Mouse (Mus musculus) spleen, adult 2 months (tissue): ENCODE results near the gene Efl1.

Source experiments
- CTCF ChIP-seq: fragments of 200-500 bp; IDR thresholded peaks from 2 replicates; pipeline ENCODE4 v1.5.1; 2011; ENCODE audit warnings: mild to moderate bottlenecking, inconsistent platforms; ENCODE audit not compliant: insufficient read depth, insufficient read length, insufficient replicate concordance; ENCODE audit errors: extremely low read depth
- POLR2A ChIP-seq: fragments of 200-500 bp; IDR thresholded peaks from 2 replicates; pipeline ENCODE4 v1.6.1; 2011; ENCODE audit warnings: low read depth, low read length, inconsistent platforms

DNA sequence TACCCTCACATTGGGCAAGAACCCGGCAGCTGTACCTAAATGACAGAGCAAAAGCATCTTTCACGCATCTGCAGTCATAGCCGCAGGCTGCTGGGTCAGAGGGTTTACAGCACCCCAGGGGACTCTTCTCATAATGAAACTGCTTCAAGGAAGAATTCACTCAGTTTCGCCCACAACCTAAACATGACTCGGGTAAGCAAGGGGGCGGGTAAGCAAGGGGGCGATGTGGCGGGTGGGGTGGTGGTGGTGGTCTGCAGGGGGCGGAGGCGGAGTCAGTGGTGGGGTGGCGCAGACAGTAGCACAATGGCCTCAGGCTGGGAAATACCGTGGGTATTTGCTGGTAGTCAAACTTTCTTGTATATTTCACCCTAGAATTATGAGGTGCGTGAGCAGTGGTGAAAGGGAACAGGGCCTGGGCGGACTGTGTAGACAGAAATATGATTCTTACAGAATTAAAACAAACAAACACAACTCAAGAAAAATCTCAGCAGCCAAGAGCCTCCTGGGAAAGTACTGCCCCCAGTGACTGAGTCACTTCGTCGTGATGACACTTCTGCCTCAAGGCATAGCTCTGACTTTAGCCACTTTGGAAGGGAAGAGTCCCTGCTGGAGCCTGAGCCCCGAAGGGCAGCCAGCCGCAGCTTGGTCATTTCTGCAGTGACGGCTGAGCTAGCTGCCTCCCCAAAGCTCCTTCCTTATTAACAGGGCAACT, 162.9 kb downstream of the Efl1 start:
- TF ChIP-seq CTCF (no peak), POLR2A (no peak)
